Mouse (Mus musculus): ENCODE measurements at regions not wholly inside any gene's neighbourhood (a gene's known extent, or its start where the extent isn't known, plus 50 kb on each side); places are given as distances from the start of the nearest gene placed in this dataset.

DNA sequence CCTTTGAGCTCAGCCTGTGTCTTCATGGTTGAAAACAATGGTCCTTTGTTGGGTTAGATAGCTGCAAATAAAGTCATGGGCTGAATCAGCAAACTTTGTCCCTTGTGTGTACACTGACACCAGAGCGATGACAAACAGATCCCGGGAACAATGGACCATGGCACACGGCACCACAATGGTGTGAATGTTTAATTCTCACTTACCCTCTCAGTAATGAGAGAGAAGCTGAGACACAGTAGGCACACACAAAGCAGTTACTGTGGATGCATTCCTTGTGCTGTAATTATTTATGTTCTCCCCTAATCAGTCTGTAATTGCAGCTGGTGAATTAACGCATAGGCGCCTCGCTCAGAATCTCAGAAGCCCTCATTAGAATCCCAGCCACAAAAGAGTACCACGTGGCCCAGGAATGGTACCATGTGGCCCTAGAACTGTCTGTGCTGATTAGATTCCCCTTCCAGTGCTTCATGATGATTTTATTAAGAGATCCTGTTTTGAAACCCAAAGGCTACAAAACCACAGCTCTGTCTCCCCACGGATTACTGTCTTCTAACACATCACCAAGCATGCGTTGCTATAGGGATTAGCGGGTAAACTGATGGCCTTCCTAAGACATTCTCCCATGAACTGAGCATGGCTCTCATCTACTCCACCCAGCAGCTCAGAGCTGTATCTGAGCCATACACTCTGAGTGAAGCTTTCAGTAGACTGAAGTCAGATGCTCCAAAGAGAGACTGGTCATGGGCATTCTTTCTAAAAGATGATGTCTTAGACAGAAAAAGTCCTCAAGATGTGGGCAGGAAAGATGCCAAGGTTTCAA, 250.8 kb downstream of the Wdr11 start:
- H3K9me3 ChIP-seq: no peaks in the 10 kb centered on the region
- whole genome bisulfite sequencing: 16% methylated on average over 10 of the region's 10 CpGs
- no peaks in the 10 kb centered on the region for H3K36me3 ChIP-seq
- H3K4me1 ChIP-seq: peaks cover 12% of the 10 kb centered on the region
- ATAC-seq (replicated peaks): peak; percentile 95
- H3K4me3 ChIP-seq: no peak overlapping the region
- peaks cover 13% of the 10 kb centered on the region; the same call in 1 of the 2 replicates for H3K27me3 ChIP-seq
- H3K27ac ChIP-seq (replicated peaks): peak overlapping the region; percentile 60
- H3K9ac ChIP-seq (replicated peaks): no peak overlapping the region
- H3K4me2 ChIP-seq (replicated peaks): no peak overlapping the region

GRCm38 (mm10) chr7:129847136-129847535, 255.5 kb downstream of the Wdr11 start:
- no peak overlapping the region for H3K4me2 ChIP-seq (replicated peaks)
- H3K9ac ChIP-seq (replicated peaks): no peak overlapping the region
- H3K27ac ChIP-seq (replicated peaks): no peak overlapping the region
- no peak overlapping the region for H3K4me3 ChIP-seq
- no peaks in the 10 kb centered on the region for H3K9me3 ChIP-seq
- H3K4me1 ChIP-seq: peaks cover 9% of the 10 kb centered on the region
- no peaks in the 10 kb centered on the region for H3K36me3 ChIP-seq
- no peak for ATAC-seq (replicated peaks)
- 80% methylated on average over 5 of the region's 5 CpGs for WGBS
- H3K27me3 ChIP-seq: peaks cover 13% of the 10 kb centered on the region; the same call in 1 of the 2 replicates

DNA sequence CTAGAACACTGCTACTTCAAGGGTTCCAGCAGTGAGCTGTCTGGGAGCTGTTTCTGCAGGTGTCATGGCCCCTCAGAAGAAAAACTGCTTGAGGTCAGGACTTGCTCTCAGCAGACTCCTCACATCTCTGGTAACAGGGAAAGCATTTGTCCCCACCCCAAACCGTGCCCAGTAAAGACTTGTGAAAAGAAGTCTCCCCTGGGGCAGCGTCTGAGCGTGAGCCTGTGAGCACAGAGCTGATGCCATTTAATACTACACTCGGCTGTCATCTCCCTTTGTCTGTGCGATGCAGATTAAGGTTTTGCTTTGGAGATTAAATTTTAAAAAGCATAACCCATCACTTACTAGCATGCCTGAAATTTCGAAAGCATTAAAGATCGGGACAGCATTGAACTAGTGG, 261.9 kb downstream of the Wdr11 start:
- no peak overlapping the region for H3K4me2 ChIP-seq (replicated peaks)
- no peaks in the 10 kb centered on the region for H3K4me1 ChIP-seq
- WGBS: 45% methylated on average over 7 of the region's 7 CpGs
- no peak overlapping the region for H3K4me3 ChIP-seq
- no peaks in the 10 kb centered on the region for H3K27me3 ChIP-seq
- H3K36me3 ChIP-seq: no peaks in the 10 kb centered on the region
- H3K9ac ChIP-seq (replicated peaks): no peak overlapping the region
- no peak for ATAC-seq (replicated peaks)
- H3K27ac ChIP-seq (replicated peaks): no peak overlapping the region
- H3K9me3 ChIP-seq: no peaks in the 10 kb centered on the region

- ATAC-seq (replicated peaks): no peak
- Histone ChIP-seq H3K4me2 (replicated peaks) (no peak overlapping the region), H3K36me3 (no peaks in the 10 kb centered on the region), H3K27ac (replicated peaks) (no peak overlapping the region), H3K9ac (replicated peaks) (no peak overlapping the region), H3K27me3 (no peaks in the 10 kb centered on the region), H3K9me3 (no peaks in the 10 kb centered on the region), H3K4me1 (no peaks in the 10 kb centered on the region), H3K4me3 (no peak overlapping the region)
- 79% methylated on average over 2 of the region's 2 CpGs for WGBS
Observed at GRCm38 (mm10) chr7:129854942-129855341, 263.3 kb downstream of the Wdr11 start.

- no peak overlapping the region for H3K27ac ChIP-seq (replicated peaks)
- no peak overlapping the region for H3K4me2 ChIP-seq (replicated peaks)
- no peak overlapping the region for H3K9ac ChIP-seq (replicated peaks)
- no peaks in the 10 kb centered on the region for H3K4me1 ChIP-seq
- H3K9me3 ChIP-seq: no peaks in the 10 kb centered on the region
- WGBS: 67% methylated on average over 1 of the region's 1 CpGs
- ATAC-seq (replicated peaks): no peak
- H3K27me3 ChIP-seq: no peaks in the 10 kb centered on the region
- no peak overlapping the region for H3K4me3 ChIP-seq
- no peaks in the 10 kb centered on the region for H3K36me3 ChIP-seq
Observed at GRCm38 (mm10) chr7:129862966-129863365, 271.3 kb downstream of the Wdr11 start.

GRCm38 (mm10) chr7:129865536-129865935, 273.9 kb downstream of the Wdr11 start:
- Histone ChIP-seq H3K9me3 (no peaks in the 10 kb centered on the region), H3K4me2 (replicated peaks) (no peak overlapping the region), H3K27me3 (no peaks in the 10 kb centered on the region), H3K4me3 (no peak overlapping the region), H3K4me1 (no peaks in the 10 kb centered on the region), H3K9ac (replicated peaks) (no peak overlapping the region), H3K36me3 (no peaks in the 10 kb centered on the region), H3K27ac (replicated peaks) (no peak overlapping the region)
- no peak for ATAC-seq (replicated peaks)
- 71% methylated on average over 3 of the region's 3 CpGs for WGBS

DNA sequence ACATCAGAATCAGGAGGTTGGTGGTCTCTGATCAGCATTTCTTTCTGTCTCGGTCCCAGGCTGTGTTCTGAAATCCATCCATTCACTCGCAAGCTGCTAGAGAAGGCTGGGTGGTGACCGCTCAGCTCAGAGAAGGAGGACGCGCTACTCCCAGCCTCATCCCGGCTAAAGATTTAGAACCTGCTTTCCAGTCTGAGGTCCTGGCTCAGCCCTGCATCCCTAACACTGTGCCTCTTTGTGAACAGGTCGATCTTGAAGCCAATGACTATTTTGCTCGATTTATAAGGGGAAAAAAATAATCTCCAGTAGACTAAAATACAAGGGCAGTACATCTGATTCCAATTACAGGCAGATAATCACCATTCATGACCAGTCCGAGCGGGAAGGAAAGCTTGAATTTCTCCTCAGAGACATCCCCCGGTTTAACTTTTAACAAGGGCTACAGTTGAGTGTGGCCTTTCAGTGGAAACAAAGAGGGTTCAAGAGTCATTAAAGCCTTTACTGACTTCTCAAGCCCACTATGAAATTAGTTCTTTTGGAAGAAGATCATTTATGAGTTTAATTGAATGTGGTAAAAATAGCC, 280.6 kb downstream of the Wdr11 start:
- Histone ChIP-seq H3K9me3 (no peaks in the 10 kb centered on the region), H3K27me3 (no peaks in the 10 kb centered on the region), H3K4me1 (0 out of 2 replicates have a peak, but pooled peaks cover 3% of the 10 kb centered on the region), H3K4me2 (replicated peaks) (no peak overlapping the region), H3K27ac (replicated peaks) (no peak overlapping the region), H3K9ac (replicated peaks) (no peak overlapping the region), H3K36me3 (no peaks in the 10 kb centered on the region), H3K4me3 (no peak overlapping the region)
- WGBS: 69% methylated on average over 11 of the region's 11 CpGs
- no peak for ATAC-seq (replicated peaks)

DNA sequence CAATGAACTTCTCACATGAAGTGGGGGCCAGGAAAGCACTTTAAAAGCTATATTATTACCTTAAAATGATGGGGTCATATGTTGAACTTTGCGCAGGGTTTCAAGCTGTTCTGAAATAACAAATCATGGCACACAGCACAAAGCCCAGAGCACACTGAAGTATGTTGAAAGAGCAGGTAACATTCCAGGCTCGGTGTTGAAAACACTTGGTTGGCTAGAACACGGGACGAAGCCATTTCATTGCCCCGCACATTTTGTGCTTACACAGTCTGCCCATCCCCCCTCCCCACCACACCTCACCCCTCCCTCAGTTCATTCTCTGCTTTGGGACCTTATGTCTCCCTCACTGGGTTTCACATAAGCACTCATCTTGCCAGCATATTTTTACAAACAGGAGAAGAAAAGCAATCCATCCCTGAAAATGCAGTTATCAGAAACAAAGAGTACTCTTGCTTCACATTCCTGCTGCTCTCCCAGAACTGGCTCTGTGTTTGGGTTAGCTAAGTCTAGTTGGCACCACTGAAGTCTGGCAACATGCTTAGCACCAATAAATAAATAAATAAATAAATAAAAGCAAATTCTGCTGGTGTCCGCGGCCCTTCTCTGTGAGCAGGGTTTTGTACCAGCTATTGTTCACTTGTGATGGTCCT, 284.7 kb downstream of the Wdr11 start:
- Histone ChIP-seq H3K4me2 (replicated peaks) (no peak overlapping the region), H3K27me3 (no peaks in the 10 kb centered on the region), H3K9me3 (no peaks in the 10 kb centered on the region), H3K27ac (replicated peaks) (no peak overlapping the region), H3K9ac (replicated peaks) (no peak overlapping the region), H3K36me3 (no peaks in the 10 kb centered on the region), H3K4me3 (no peak overlapping the region), H3K4me1 (0 out of 2 replicates have a peak, but pooled peaks cover 3% of the 10 kb centered on the region)
- WGBS: 85% methylated on average over 7 of the region's 7 CpGs
- no peak for ATAC-seq (replicated peaks)

DNA sequence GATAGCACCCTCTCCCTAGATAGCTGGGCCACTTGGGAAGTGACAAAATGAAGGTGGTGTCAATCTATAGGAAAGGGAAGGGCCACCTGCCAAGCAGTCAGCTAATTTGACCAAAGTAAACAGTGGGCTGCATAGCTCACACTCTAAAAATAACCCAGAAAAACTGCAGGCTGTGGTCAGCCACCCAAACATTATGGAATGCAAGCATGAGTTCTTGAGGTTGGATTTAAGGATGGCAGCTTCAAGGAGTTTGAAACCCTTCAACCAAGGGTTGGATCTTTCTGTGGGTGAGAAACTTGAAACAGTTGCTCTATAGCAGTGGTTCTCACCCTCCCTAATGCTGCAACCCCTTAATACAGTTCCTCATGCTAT, 285.2 kb downstream of the Wdr11 start:
- Histone ChIP-seq H3K4me2 (replicated peaks) (no peak overlapping the region), H3K27me3 (no peaks in the 10 kb centered on the region), H3K36me3 (no peaks in the 10 kb centered on the region), H3K27ac (replicated peaks) (no peak overlapping the region), H3K9me3 (no peaks in the 10 kb centered on the region), H3K4me3 (no peak overlapping the region), H3K9ac (replicated peaks) (no peak overlapping the region), H3K4me1 (0 out of 2 replicates have a peak, but pooled peaks cover 3% of the 10 kb centered on the region)
- no peak for ATAC-seq (replicated peaks)

- peak overlapping the region; percentile 41 for H3K27ac ChIP-seq (replicated peaks)
- H3K4me1 ChIP-seq: no peaks in the 10 kb centered on the region
- H3K9ac ChIP-seq (replicated peaks): no peak overlapping the region
- ATAC-seq (replicated peaks): no peak
- H3K4me2 ChIP-seq (replicated peaks): no peak overlapping the region
- H3K27me3 ChIP-seq: no peaks in the 10 kb centered on the region
- 78% methylated on average over 7 of the region's 7 CpGs for WGBS
- no peaks in the 10 kb centered on the region for H3K9me3 ChIP-seq
- H3K36me3 ChIP-seq: no peaks in the 10 kb centered on the region
- H3K4me3 ChIP-seq: no peak overlapping the region
Observed at GRCm38 (mm10) chr7:129896291-129896690, 304.6 kb downstream of the Wdr11 start.

- Histone ChIP-seq H3K9me3 (no peaks in the 10 kb centered on the region), H3K36me3 (no peaks in the 10 kb centered on the region), H3K4me2 (replicated peaks) (no peak overlapping the region), H3K4me1 (no peaks in the 10 kb centered on the region), H3K27me3 (no peaks in the 10 kb centered on the region), H3K27ac (replicated peaks) (no peak overlapping the region), H3K9ac (replicated peaks) (no peak overlapping the region), H3K4me3 (no peak overlapping the region)
- ATAC-seq (replicated peaks): no peak
- WGBS: 83% methylated on average over 3 of the region's 3 CpGs
Observed at GRCm38 (mm10) chr7:129897511-129897910, 305.8 kb downstream of the Wdr11 start.

GRCm38 (mm10) chr7:129902256-129902655, 310.6 kb downstream of the Wdr11 start:
- peaks cover 5% of the 10 kb centered on the region; the same call in 1 of the 2 replicates for H3K4me1 ChIP-seq
- no peaks in the 10 kb centered on the region for H3K36me3 ChIP-seq
- no peak overlapping the region for H3K4me2 ChIP-seq (replicated peaks)
- H3K9me3 ChIP-seq: no peaks in the 10 kb centered on the region
- H3K27me3 ChIP-seq: no peaks in the 10 kb centered on the region
- H3K4me3 ChIP-seq: no peak overlapping the region
- H3K27ac ChIP-seq (replicated peaks): no peak overlapping the region
- no peak overlapping the region for H3K9ac ChIP-seq (replicated peaks)
- WGBS: 79% methylated on average over 4 of the region's 4 CpGs
- no peak for ATAC-seq (replicated peaks)
